Mouse (Mus musculus): ENCODE measurements around the gene Eaf1. TPM values are rescaled to one million over a fixed set of nuclear protein-coding genes. Genes with fewer than 3 reads are reported as not detected.
A peak's percentile ranks its signal among the peaks of the same experiment; 100 is the strongest.
"Not testable (repeated sequence)": the region's sequence is repeated elsewhere in the genome, so short reads cannot be mapped to it uniquely, and the experiment has no call there.

Eaf1 gene
- total RNA-seq (2015; ENCODE audit: low replicate concordance) (21.0 and 22.0 TPM in 2 replicates), total RNA-seq (2017; ENCODE audit: low replicate concordance) (32.3 and 41.6 TPM in 2 replicates)

- ATAC-seq (replicated peaks; ENCODE audit: low FRiP score, poor library complexity, severe bottlenecking), result peak; percentile 56
Measured at GRCm38 (mm10) chr14:31494349-31494974, at the start of gene Eaf1. Gene Eaf1 (plus strand): TSS chr14:31494399.

GRCm38 (mm10) chr14:31448994-31449393, 45.2 kb upstream of the Eaf1 start:
- no peak for ATAC-seq (replicated peaks; ENCODE audit: low FRiP score, poor library complexity, severe bottlenecking)

GRCm38 (mm10) chr14:31453946-31454345, 40.3 kb upstream of the Eaf1 start:
- not testable (repeated sequence) for ATAC-seq (replicated peaks; ENCODE audit: low FRiP score, poor library complexity, severe bottlenecking)

GRCm38 (mm10) chr14:31454849-31455566, 39.2 kb upstream of the Eaf1 start:
- ATAC-seq (replicated peaks; ENCODE audit: low FRiP score, poor library complexity, severe bottlenecking), result no peak

- ATAC-seq (replicated peaks; ENCODE audit: low FRiP score, poor library complexity, severe bottlenecking), result no peak
Measured at GRCm38 (mm10) chr14:31456064-31456721, 38.0 kb upstream of the Eaf1 start.

GRCm38 (mm10) chr14:31458006-31458405, 36.2 kb upstream of the Eaf1 start:
- ATAC-seq (replicated peaks; ENCODE audit: low FRiP score, poor library complexity, severe bottlenecking), result no peak

- not testable (repeated sequence) for ATAC-seq (replicated peaks; ENCODE audit: low FRiP score, poor library complexity, severe bottlenecking)
Measured at GRCm38 (mm10) chr14:31462226-31462625, 32.0 kb upstream of the Eaf1 start.

- no peak for ATAC-seq (replicated peaks; ENCODE audit: low FRiP score, poor library complexity, severe bottlenecking)
Measured at GRCm38 (mm10) chr14:31462886-31463285, 31.3 kb upstream of the Eaf1 start.

- no peak for ATAC-seq (replicated peaks; ENCODE audit: low FRiP score, poor library complexity, severe bottlenecking)
Measured at GRCm38 (mm10) chr14:31464176-31464575, 30.0 kb upstream of the Eaf1 start.

GRCm38 (mm10) chr14:31469711-31470110, 24.5 kb upstream of the Eaf1 start:
- no peak for ATAC-seq (replicated peaks; ENCODE audit: low FRiP score, poor library complexity, severe bottlenecking)

- peak; percentile 52; the same call in 1 of the 2 replicates for ATAC-seq (replicated peaks; ENCODE audit: low FRiP score, poor library complexity, severe bottlenecking)
Measured at GRCm38 (mm10) chr14:31472451-31473061, 21.6 kb upstream of the Eaf1 start.

- no peak for ATAC-seq (replicated peaks; ENCODE audit: low FRiP score, poor library complexity, severe bottlenecking)
Measured at GRCm38 (mm10) chr14:31473297-31473696, 20.9 kb upstream of the Eaf1 start.

- ATAC-seq (replicated peaks; ENCODE audit: low FRiP score, poor library complexity, severe bottlenecking), result no peak
Measured at GRCm38 (mm10) chr14:31482417-31482816, 11.8 kb upstream of the Eaf1 start.

GRCm38 (mm10) chr14:31486465-31486864, 7.7 kb upstream of the Eaf1 start:
- no peak for ATAC-seq (replicated peaks; ENCODE audit: low FRiP score, poor library complexity, severe bottlenecking)

GRCm38 (mm10) chr14:31488055-31488454, 6.1 kb upstream of the Eaf1 start:
- no peak for ATAC-seq (replicated peaks; ENCODE audit: low FRiP score, poor library complexity, severe bottlenecking)

- ATAC-seq (replicated peaks; ENCODE audit: low FRiP score, poor library complexity, severe bottlenecking), result no peak
Measured at GRCm38 (mm10) chr14:31493901-31494300, 298 bp upstream of the Eaf1 start.

- peak; percentile 93 for ATAC-seq (replicated peaks; ENCODE audit: low FRiP score, poor library complexity, severe bottlenecking)
Measured at GRCm38 (mm10) chr14:31494975-31495455, 816 bp downstream of the Eaf1 start, which contains the start of gene Mettl6. Gene Mettl6 (minus strand): TSS chr14:31495040.

GRCm38 (mm10) chr14:31495538-31495937, 1.3 kb downstream of the Eaf1 start:
- no peak for ATAC-seq (replicated peaks; ENCODE audit: low FRiP score, poor library complexity, severe bottlenecking)

GRCm38 (mm10) chr14:31496241-31496646, 2.0 kb downstream of the Eaf1 start:
- peak; percentile 72 for ATAC-seq (replicated peaks; ENCODE audit: low FRiP score, poor library complexity, severe bottlenecking)

GRCm38 (mm10) chr14:31499526-31499925, 5.3 kb downstream of the Eaf1 start:
- ATAC-seq (replicated peaks; ENCODE audit: low FRiP score, poor library complexity, severe bottlenecking), result no peak

All from erythroid progenitor cell, adult 5-6 weeks (primary cell).